Mouse (Mus musculus) liver, embryonic 14.5 days (tissue): ENCODE measurements around the gene Gng7.

ENCODE experiments used
- CTCF ChIP-seq: IDR thresholded peaks from 2 replicates; pipeline ENCODE4 v1.5.1; 2016; ENCODE audit warnings: antibody characterized with exemption, low read depth, control low read depth
- EP300 ChIP-seq: IDR thresholded peaks from 2 replicates; pipeline ENCODE4 v1.6.1; 2016; ENCODE audit warnings: antibody characterized with exemption, low read depth

- TF ChIP-seq CTCF (no peak), EP300 (no peak)
These were observed 47.6 kb downstream of the Gng7 start for GRCm38 (mm10) chr10:80967101-80967656.
